Comparison of ENCODE assay signal across 17 mouse cellular contexts in genomic region chr13:18859389-18859788, GRCm38 (mm10).
DNase-seq lines count a peak whose midpoint lies in the region; ATAC-seq lines count a peak whose summit lies in the region.
"Had no signal": no experiment of that assay in that cellular context is flagged by ENCODE, and none has a peak within 500 bp of the region (broad histone marks: within the 10 kb centered on the region; RNA-seq: fewer than 3 reads in every experiment).

No protein-coding gene starts in this region.

- H3K27ac ChIP-seq in heart, embryonic 13.5 days (replicated peaks), result 0 out of 2 replicates have a peak overlapping the region, but pooled peaks have one; percentile 32
- H3K27ac ChIP-seq: embryonic facial prominence, embryonic 10.5 days; embryonic facial prominence, embryonic 12.5 days; forebrain, embryonic 13.5 days; forebrain, embryonic 15.5 days had no signal

- no peak overlapping the region for H3K9ac ChIP-seq in heart, embryonic 13.5 days
- H3K9ac ChIP-seq: embryonic facial prominence, embryonic 12.5 days; forebrain, embryonic 13.5 days; forebrain, embryonic 15.5 days; forebrain, postnatal 0 days had no signal

- WGBS in heart, embryonic 13.5 days, result 67% methylated on average over 3 of the region's 3 CpGs

- no peaks in the 10 kb centered on the region for H3K27me3 ChIP-seq in heart, embryonic 13.5 days (replicated peaks)
- H3K27me3 ChIP-seq: embryonic facial prominence, embryonic 12.5 days; forebrain, embryonic 13.5 days; forebrain, embryonic 15.5 days had no signal

- ATAC-seq in heart, embryonic 13.5 days (ENCODE audit: extremely low read depth, insufficient number of reproducible peaks, low FRiP score, low TSS enrichment), result no peak
- ATAC-seq: forebrain, embryonic 13.5 days; forebrain, embryonic 15.5 days; forebrain, postnatal 0 days had no signal

- DNase-seq in heart, adult 18-20 months, result no peak
- peak; percentile 15 to 42 for DNase-seq in left cerebral cortex, postnatal 14 days (ENCODE audit: low spot score in 2 of 2)
- DNase-seq in left cerebral cortex, adult 9 months (ENCODE audit: low spot score in 2 of 2), result no peak
- no peak for DNase-seq in lung, postnatal 14 days
- DNase-seq: adrenal gland, postnatal 10 days; adrenal gland, postnatal 25 days; cerebellum, adult 11-12 months; cerebellum, adult 2 months; cerebellum, adult 9-10 months; cerebellum, postnatal 10 days; cerebellum, postnatal 25 days; forebrain, postnatal 0 days had no signal

- intact Hi-C loops in left cerebral cortex, postnatal 14 days (cut with DNase I), result no loop called here

- H3K9me3 ChIP-seq in heart, embryonic 13.5 days, result no peaks in the 10 kb centered on the region
- H3K9me3 ChIP-seq: embryonic facial prominence, embryonic 10.5 days; embryonic facial prominence, embryonic 12.5 days; forebrain, embryonic 13.5 days; forebrain, embryonic 15.5 days had no signal

- H3K4me2 ChIP-seq in heart, embryonic 13.5 days, result no peak overlapping the region
- H3K4me2 ChIP-seq: embryonic facial prominence, embryonic 12.5 days; forebrain, embryonic 13.5 days; forebrain, embryonic 15.5 days had no signal

- H3K4me1 ChIP-seq in heart, embryonic 13.5 days, result 0 out of 2 replicates have a peak, but pooled peaks cover 3% of the 10 kb centered on the region
- H3K4me1 ChIP-seq: embryonic facial prominence, embryonic 10.5 days; embryonic facial prominence, embryonic 12.5 days had no signal

- H3K36me3 ChIP-seq in heart, embryonic 13.5 days, result peaks cover 37% of the 10 kb centered on the region

- H3K4me3 ChIP-seq in heart, embryonic 13.5 days, result no peak overlapping the region
- H3K4me3 ChIP-seq: embryonic facial prominence, embryonic 10.5 days; embryonic facial prominence, embryonic 12.5 days; forebrain, embryonic 13.5 days; forebrain, embryonic 15.5 days had no signal

Comparison
In these comparisons a context has a peak if more than half of its experiments do, and no peak if none do; other contexts are left out.
1. DNase-seq: peak in left cerebral cortex, postnatal 14 days (2 of 2); none in heart, adult 18-20 months (0 of 2), left cerebral cortex, adult 9 months (0 of 2) and lung, postnatal 14 days (single experiment).